Mouse (Mus musculus) lung, postnatal 14 days (tissue): ENCODE measurements around the gene Lif.

Source experiments
- DNase-seq: peaks from one replicate; pipeline ENCODE4 v3.0.0; 2021

Gene Lif

GRCm38 (mm10) chr11:4232644-4233043 is 24.7 kb upstream of the Lif start:
- DNase-seq: no peak

- no peak for DNase-seq
These were observed 22.2 kb upstream of the Lif start for GRCm38 (mm10) chr11:4235052-4235655.

GRCm38 (mm10) chr11:4235665-4236545 is 21.5 kb upstream of the Lif start, which contains the start of gene Osm:
TSS of gene Osm (plus strand) at chr11:4236420.
- DNase-seq: no peak

- DNase-seq: no peak
These were observed 20.8 kb upstream of the Lif start for GRCm38 (mm10) chr11:4236546-4237067.

- DNase-seq: no peak
These were observed 19.9 kb upstream of the Lif start for GRCm38 (mm10) chr11:4237389-4237912.

GRCm38 (mm10) chr11:4238167-4238566 is 19.2 kb upstream of the Lif start:
- DNase-seq: no peak

GRCm38 (mm10) chr11:4239691-4240090 is 17.7 kb upstream of the Lif start:
- DNase-seq: no peak

- DNase-seq: no peak
These were observed 17.2 kb upstream of the Lif start for GRCm38 (mm10) chr11:4240151-4240550.

- no peak for DNase-seq
These were observed 16.2 kb upstream of the Lif start for GRCm38 (mm10) chr11:4241180-4241579.

GRCm38 (mm10) chr11:4246126-4246525 is 11.2 kb upstream of the Lif start:
- no peak for DNase-seq

GRCm38 (mm10) chr11:4246623-4247022 is 10.7 kb upstream of the Lif start:
- no peak for DNase-seq

GRCm38 (mm10) chr11:4247201-4247959 is 10.0 kb upstream of the Lif start:
- no peak for DNase-seq

GRCm38 (mm10) chr11:4249151-4249550 is 8.2 kb upstream of the Lif start:
- no peak for DNase-seq

GRCm38 (mm10) chr11:4250290-4250689 is 7.1 kb upstream of the Lif start:
- DNase-seq: no peak

GRCm38 (mm10) chr11:4251376-4251775 is 6.0 kb upstream of the Lif start:
- no peak for DNase-seq

- no peak for DNase-seq
These were observed 4.5 kb upstream of the Lif start for GRCm38 (mm10) chr11:4252886-4253285.

GRCm38 (mm10) chr11:4257756-4258155 is 399 bp downstream of the Lif start:
- DNase-seq: no peak

GRCm38 (mm10) chr11:4258657-4259082 is 1.3 kb downstream of the Lif start:
- peak; percentile 85 for DNase-seq

- peak; percentile 67 for DNase-seq
These were observed 3.3 kb downstream of the Lif start for GRCm38 (mm10) chr11:4260463-4261187.

- DNase-seq: peak; percentile 78
These were observed 3.8 kb downstream of the Lif start for GRCm38 (mm10) chr11:4261188-4261494.

GRCm38 (mm10) chr11:4261969-4262368 is 4.6 kb downstream of the Lif start:
- DNase-seq: peak; percentile 52

GRCm38 (mm10) chr11:4262847-4263246 is 5.5 kb downstream of the Lif start:
- no peak for DNase-seq
